Mouse (Mus musculus) cerebellum, adult 2 months (tissue): Measurements from ENCODE around the gene 1500011B03Rik.

ENCODE experiments used
- CTCF ChIP-seq: fragments of 200-500 bp; IDR thresholded peaks from 2 replicates; pipeline ENCODE4 v1.5.1; 2011; ENCODE audit warnings: low read depth, mild to moderate bottlenecking, control low read depth, low read length, moderate library complexity, borderline replicate concordance; ENCODE audit not compliant: insufficient read depth
- POLR2A ChIP-seq: fragments of 200-500 bp; IDR thresholded peaks from 2 replicates; pipeline ENCODE4 v1.6.1; 2011; ENCODE audit warnings: low read length, control low read depth, borderline replicate concordance; ENCODE audit not compliant: insufficient read depth

GRCm38 (mm10) chr5:114796299-114797012 is 26.8 kb downstream of the 1500011B03Rik start:
- TF ChIP-seq CTCF (no peak), POLR2A (no peak)
